In the genomic region with DNA sequence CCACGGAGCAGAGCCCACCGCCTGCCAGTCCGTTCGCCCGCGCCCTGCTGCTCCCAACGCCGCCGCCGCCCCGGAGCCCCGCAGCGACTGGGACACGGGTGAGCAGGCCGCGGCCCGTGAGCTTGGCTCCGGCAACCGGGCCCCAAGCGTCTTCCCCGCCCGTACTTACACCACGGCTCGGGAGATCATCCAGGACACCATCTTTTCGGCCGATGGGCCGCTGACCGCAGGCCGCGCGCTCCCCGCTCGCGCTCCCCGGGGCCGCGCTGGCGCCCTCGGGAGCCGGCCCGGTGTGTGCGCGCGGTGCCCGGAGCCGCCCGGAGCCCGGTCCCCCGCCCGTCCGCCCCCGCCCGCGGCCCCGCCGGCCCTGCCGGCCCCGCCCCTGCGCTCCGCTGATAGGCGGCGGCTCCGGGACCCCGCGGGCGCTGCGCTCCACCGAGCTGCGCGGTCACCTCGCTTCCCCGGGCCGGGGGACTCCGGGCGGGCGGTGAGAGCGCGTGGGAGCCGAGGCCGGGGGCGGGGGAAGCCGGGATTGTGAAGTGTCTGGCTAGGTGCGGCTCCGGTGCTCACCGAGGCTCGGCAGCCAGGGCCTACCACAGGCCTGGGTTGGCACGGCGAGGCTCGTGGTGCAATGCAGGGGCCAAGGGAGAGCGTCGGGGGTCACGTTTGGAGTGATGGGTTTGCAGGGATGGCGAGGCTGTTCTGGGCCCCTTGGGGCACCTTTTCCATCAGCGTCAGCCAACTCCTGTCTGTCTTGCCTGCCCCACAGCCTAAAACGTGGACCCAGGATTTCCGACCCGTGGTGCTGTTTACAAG, we compare ENCODE assay signal across 8 mouse cellular contexts. TPM values are rescaled to one million over a fixed set of nuclear protein-coding genes. Genes with fewer than 3 reads are reported as not detected.
A peak's percentile ranks its signal among the peaks of the same experiment; 100 is the strongest.
DNase-seq lines count a peak whose midpoint lies in the region; ATAC-seq and TF ChIP-seq lines count a peak whose summit lies in the region.

A gene (minus strand): TSS at position 325 of the 816 bp plus-strand sequence.

- no peak for TF ChIP-seq CTCF in cortical plate, adult 2 months (IDR thresholded peaks at IDR 0.05; ENCODE audit: extremely low read depth, insufficient read depth, low read length)

- peak within 1 kb of the TSS; percentile 100 for H3K27ac ChIP-seq in cortical plate, adult 2 months (ENCODE audit: insufficient read depth, low read length)

- no peak for TF ChIP-seq POLR2A in cortical plate, adult 2 months (IDR thresholded peaks at IDR 0.05; ENCODE audit: extremely low read depth, insufficient read depth, low read length)

- peaks cover 8% of the 10 kb centered on the region for H3K4me1 ChIP-seq in cortical plate, adult 2 months (ENCODE audit: control insufficient read depth, insufficient read depth, low read length)

- DNase-seq in adrenal gland, adult (ENCODE audit: inconsistent age in 2 of 2, low spot score in 1 of 2) = peak; percentile 84 to 94
- peak; percentile 83 for DNase-seq in gastrocnemius, postnatal 25 days
- peak; percentile 63 to 82 for DNase-seq in left cerebral cortex, postnatal 36 days (ENCODE audit: low spot score in 2 of 2)
- peak; percentile 73 for DNase-seq in mesoderm, embryonic 11.5 days (ENCODE audit: low read depth, low spot score)
- peak; percentile 74 for DNase-seq in right cerebral cortex, postnatal 25 days
- peak; percentile 72 for DNase-seq in yolk sac, embryonic 10.5 days (ENCODE audit: low spot score)

- peak within 1 kb of the TSS; percentile 83 for H3K4me3 ChIP-seq in cortical plate, adult 2 months (ENCODE audit: insufficient read depth, low read length)

- peak; percentile 22 for ATAC-seq in inflammation-experienced regulatory T-cells, adult 6 months

- intact Hi-C loops in left cerebral cortex, postnatal 36 days (cut with DNase I) = loop anchor here (1.0 to 5.0 kb wide), 5 partner anchors 30 to 177 kb away; no protein-coding TSS in a partner anchor

RNA-seq across cellular contexts. Expression of the gene that starts here (rescaled TPM):
- polyA plus RNA-seq in cortical plate, adult 2 months (2012; rRNA removed) = 23.5 and 26.4 TPM in 2 replicates
- total RNA-seq in gastrocnemius, postnatal 25 days (2021) = 10 to 100 TPM; 10.3 to 12.6 TPM
- polyA plus RNA-seq in inflammation-experienced regulatory T-cells, adult 6 months (2017; shearing (Covaris generic)) = 10 to 100 TPM; 16.5 to 25.6 (median 19.6) TPM
- 10 to 100 TPM; 18.4 to 19.7 TPM for total RNA-seq in left cerebral cortex, postnatal 36 days (2021)

Comparison
In these comparisons a context has a peak if more than half of its experiments do, and no peak if none do; other contexts are left out.
1. Peak in every context shown above with its lines: DNase-seq, ATAC-seq, H3K4me3 ChIP-seq and H3K27ac ChIP-seq.